Mouse (Mus musculus) hindbrain, embryonic 13.5 days (tissue): Measurements from ENCODE around the gene Dnajb1. TPM values are rescaled to one million over a fixed set of nuclear protein-coding genes. Genes with fewer than 3 reads are reported as not detected.
A peak's percentile ranks its signal among the peaks of the same experiment; 100 is the strongest.

ENCODE experiments used
- ATAC-seq: fragments of 200-750 bp; cut with Nextera tagmentation; 2 replicates; pipeline ENCODE4 v1.8.0; 2017; ENCODE audit warnings: moderate TSS enrichment; ENCODE audit not compliant: low FRiP score
- H3K27ac ChIP-seq: fragments of 300-500 bp; sonication (generic); 2 replicates; pipeline ENCODE4 v1.5.1; 2015; ENCODE audit warnings: inconsistent platforms, mild to moderate bottlenecking, moderate library complexity
- H3K27me3 ChIP-seq: fragments of 300-500 bp; sonication (generic); 2 replicates; pipeline ENCODE4 v1.6.1; 2015; ENCODE audit warnings: mild to moderate bottlenecking, inconsistent platforms
- H3K36me3 ChIP-seq: fragments of 300-500 bp; sonication (generic); 2 replicates; pipeline ENCODE4 v1.6.1; 2015; ENCODE audit warnings: mild to moderate bottlenecking, inconsistent platforms
- H3K4me1 ChIP-seq: fragments of 300-500 bp; sonication (generic); replicated peaks from 2 replicates; pipeline ENCODE4 v1.6.1; 2015; ENCODE audit warnings: inconsistent platforms
- H3K4me2 ChIP-seq: fragments of 300-500 bp; sonication (generic); 2 replicates; pipeline ENCODE4 v1.6.1; 2015; ENCODE audit warnings: inconsistent platforms, mild to moderate bottlenecking, moderate library complexity
- H3K4me3 ChIP-seq: fragments of 300-500 bp; sonication (generic); 2 replicates; pipeline ENCODE4 v1.5.1; 2015; ENCODE audit warnings: mild to moderate bottlenecking, inconsistent platforms
- H3K9ac ChIP-seq: fragments of 300-500 bp; sonication (generic); 2 replicates; pipeline ENCODE4 v1.6.1; 2015; ENCODE audit warnings: mild to moderate bottlenecking, inconsistent platforms
- H3K9me3 ChIP-seq: fragments of 300-500 bp; sonication (generic); 2 replicates; pipeline ENCODE4 v1.6.1; 2016; ENCODE audit warnings: inconsistent platforms
- WGBS: fragments of 180-500 bp; shearing (Covaris S2); methylation state at CpG from one replicate; pipeline ENCODE4 v1.1.7; 2015; 5-methylcytosine and 5-hydroxymethylcytosine counted together
- polyA plus RNA-seq: library from polyadenylated mRNA; unstranded; fragments of >200 nt; fragmentation: Nextera tagmentation; extraction: Ambion mirVana; gene quantifications from 2 replicates; pipeline ENCODE4 v1.2.1, GENCODE M21; 2015

The Dnajb1 gene
- polyA plus RNA-seq, 1 experiment from 2014 or later: 54.1 TPM

DNA sequence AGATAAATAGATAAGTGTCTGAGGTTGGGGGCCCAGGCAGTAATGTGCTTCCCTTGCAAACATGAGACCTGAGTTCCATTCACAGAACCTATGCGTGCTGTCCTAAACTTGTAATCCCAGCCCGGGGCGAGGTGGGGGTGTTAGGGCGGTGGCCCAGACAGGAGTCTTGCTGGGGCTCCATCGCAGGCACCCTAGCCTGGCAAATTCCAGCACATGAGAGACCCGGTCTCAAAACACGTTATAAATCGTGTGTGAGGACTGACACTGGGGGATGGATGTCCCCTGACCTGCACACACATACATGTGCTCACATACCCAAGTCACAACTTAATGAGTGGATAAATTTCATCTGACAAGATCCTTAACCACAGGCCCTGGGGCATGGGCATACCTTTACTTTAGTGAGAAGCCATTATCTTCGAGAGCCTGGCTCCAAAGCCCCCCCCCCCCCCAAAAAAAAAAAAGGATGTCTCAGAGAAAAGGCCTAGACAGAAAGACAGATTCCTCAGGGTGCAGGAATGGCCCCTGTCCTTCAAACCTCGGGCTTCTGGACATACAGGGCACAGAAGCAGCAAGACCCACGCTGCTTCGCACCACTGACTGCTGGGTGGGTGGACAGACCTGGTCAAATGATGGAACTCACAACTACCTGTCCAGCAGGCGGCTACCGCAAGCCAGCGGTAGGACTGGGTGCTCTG is 13.8 kb downstream of the Dnajb1 start:
- no peaks in the 10 kb centered on the region for H3K36me3 ChIP-seq
- peak overlapping the region; percentile 72 for H3K4me2 ChIP-seq
- 0 out of 2 replicates have a peak, but pooled peaks cover 2% of the 10 kb centered on the region for H3K27me3 ChIP-seq
- WGBS: 56% methylated on average over 15 of the region's 15 CpGs
- H3K9ac ChIP-seq: peak overlapping the region; percentile 75
- H3K9me3 ChIP-seq: no peaks in the 10 kb centered on the region
- H3K4me1 ChIP-seq: 0 out of 2 replicates have a peak, but pooled peaks cover 4% of the 10 kb centered on the region
- H3K27ac ChIP-seq: peak overlapping the region; percentile 55; the same call in 1 of the 2 replicates
- H3K4me3 ChIP-seq: peak overlapping the region; percentile 42
- ATAC-seq: peak; percentile 37; the same call in 1 of the 2 replicates

DNA sequence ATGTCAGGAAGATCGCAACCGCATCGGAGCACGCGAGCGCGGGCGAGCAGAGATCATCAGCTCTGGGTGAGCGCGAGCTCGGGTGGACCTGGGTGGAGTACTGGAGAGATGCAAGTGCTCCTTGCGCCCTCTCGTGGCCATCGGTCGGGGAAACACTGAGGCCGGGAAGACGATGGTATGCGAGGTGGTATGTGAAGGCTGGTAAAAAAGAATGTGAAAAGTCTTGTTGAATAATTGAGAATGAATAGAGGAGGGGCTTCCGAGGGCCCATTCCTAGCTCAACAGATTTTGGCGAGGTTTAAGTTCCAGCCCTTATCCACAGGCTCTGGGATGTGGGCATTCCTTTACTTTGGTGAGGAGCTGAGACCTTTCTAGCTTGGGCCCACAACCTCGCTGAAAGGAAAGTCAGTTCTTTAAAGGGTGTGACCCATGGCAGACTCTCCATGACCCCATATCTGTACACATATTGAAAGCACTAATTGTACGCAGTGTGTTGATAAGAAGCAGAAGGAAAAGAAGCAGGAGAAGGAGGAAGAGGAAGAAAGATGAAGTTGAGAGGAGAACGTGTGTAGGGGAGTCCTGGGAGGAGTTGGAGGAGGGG is 14.5 kb downstream of the Dnajb1 start:
- peak; percentile 94 for ATAC-seq
- Histone ChIP-seq H3K9me3 (no peaks in the 10 kb centered on the region), H3K27me3 (0 out of 2 replicates have a peak, but pooled peaks cover 2% of the 10 kb centered on the region), H3K36me3 (no peaks in the 10 kb centered on the region), H3K4me3 (peak overlapping the region; percentile 42), H3K9ac (peak overlapping the region; percentile 75), H3K4me2 (peak overlapping the region; percentile 72), H3K27ac (peak overlapping the region; percentile 55; the same call in 1 of the 2 replicates), H3K4me1 (0 out of 2 replicates have a peak, but pooled peaks cover 4% of the 10 kb centered on the region)
- 10% methylated on average over 23 of the region's 23 CpGs for WGBS

GRCm38 (mm10) chr8:83623549-83623948 is 15.6 kb downstream of the Dnajb1 start:
- Histone ChIP-seq H3K9me3 (no peaks in the 10 kb centered on the region), H3K9ac (no peak overlapping the region), H3K4me3 (no peak overlapping the region), H3K27me3 (0 out of 2 replicates have a peak, but pooled peaks cover 2% of the 10 kb centered on the region), H3K36me3 (no peaks in the 10 kb centered on the region), H3K27ac (no peak overlapping the region), H3K4me1 (0 out of 2 replicates have a peak, but pooled peaks cover 4% of the 10 kb centered on the region), H3K4me2 (no peak overlapping the region)
- ATAC-seq: no peak
- 87% methylated on average over 7 of the region's 7 CpGs for WGBS

DNA sequence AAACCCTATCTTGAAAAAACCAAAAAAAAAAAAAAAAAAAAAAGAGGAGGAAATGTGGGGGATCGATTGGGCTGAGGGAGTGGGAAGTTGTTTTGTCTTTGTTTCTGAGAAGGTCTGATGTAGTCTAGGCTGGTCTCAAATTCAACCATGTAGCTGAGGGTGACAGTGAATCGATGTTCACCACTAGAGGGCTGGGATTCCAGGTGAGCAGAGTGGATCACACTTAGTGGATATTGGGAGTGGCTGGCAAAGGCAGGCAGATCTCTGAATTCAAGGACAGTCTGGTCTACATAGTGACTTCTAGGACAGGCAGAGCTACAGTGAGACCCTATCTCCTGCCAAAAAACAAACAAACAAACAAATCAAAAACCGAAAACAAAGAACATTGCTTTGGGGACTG is 16.7 kb downstream of the Dnajb1 start:
- Histone ChIP-seq H3K36me3 (no peaks in the 10 kb centered on the region), H3K9ac (no peak overlapping the region), H3K27me3 (0 out of 2 replicates have a peak, but pooled peaks cover 2% of the 10 kb centered on the region), H3K27ac (no peak overlapping the region), H3K9me3 (no peaks in the 10 kb centered on the region), H3K4me1 (0 out of 2 replicates have a peak, but pooled peaks cover 4% of the 10 kb centered on the region), H3K4me3 (no peak overlapping the region), H3K4me2 (no peak overlapping the region)
- no peak for ATAC-seq
- WGBS: 46% methylated on average over 3 of the region's 3 CpGs

- Histone ChIP-seq H3K36me3 (no peaks in the 10 kb centered on the region), H3K27me3 (0 out of 2 replicates have a peak, but pooled peaks cover 2% of the 10 kb centered on the region), H3K4me2 (no peak overlapping the region), H3K4me3 (no peak overlapping the region), H3K27ac (no peak overlapping the region), H3K9me3 (no peaks in the 10 kb centered on the region), H3K4me1 (0 out of 2 replicates have a peak, but pooled peaks cover 4% of the 10 kb centered on the region), H3K9ac (no peak overlapping the region)
- ATAC-seq: no peak
- WGBS: 92% methylated on average over 6 of the region's 6 CpGs
Observed at GRCm38 (mm10) chr8:83625676-83626299, 17.8 kb downstream of the Dnajb1 start.

GRCm38 (mm10) chr8:83632083-83632707 is 24.2 kb downstream of the Dnajb1 start:
- Histone ChIP-seq H3K27ac (no peak overlapping the region), H3K27me3 (no peaks in the 10 kb centered on the region), H3K9ac (no peak overlapping the region), H3K9me3 (peaks cover 6% of the 10 kb centered on the region), H3K4me1 (no peaks in the 10 kb centered on the region), H3K4me2 (no peak overlapping the region), H3K36me3 (no peaks in the 10 kb centered on the region), H3K4me3 (no peak overlapping the region)
- WGBS: 91% methylated on average over 7 of the region's 7 CpGs
- ATAC-seq: no peak

DNA sequence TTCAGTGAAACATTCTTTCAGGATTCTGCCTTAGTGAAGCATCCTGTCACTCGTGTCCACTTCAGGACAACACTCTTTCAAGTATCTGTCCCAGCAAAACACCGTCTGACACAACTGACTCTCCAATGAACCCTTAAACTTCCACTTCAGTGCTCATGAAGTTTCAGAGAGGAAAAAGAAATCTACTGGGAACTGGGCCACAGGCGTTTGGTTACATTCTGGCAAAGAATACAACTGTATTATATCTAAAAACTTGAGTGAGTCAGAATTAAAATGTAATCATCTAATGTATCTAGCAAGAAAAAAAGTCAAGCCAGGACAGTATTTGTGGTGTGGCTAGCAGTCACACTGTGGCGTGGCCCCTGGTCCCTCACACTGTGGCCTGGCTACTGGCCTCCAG is 30.9 kb downstream of the Dnajb1 start:
- 79% methylated on average over 4 of the region's 4 CpGs for WGBS
- H3K27me3 ChIP-seq: 0 out of 2 replicates have a peak, but pooled peaks cover 5% of the 10 kb centered on the region
- no peak overlapping the region for H3K4me2 ChIP-seq
- H3K9ac ChIP-seq: no peak overlapping the region
- no peak overlapping the region for H3K4me3 ChIP-seq
- peaks cover 6% of the 10 kb centered on the region for H3K9me3 ChIP-seq
- no peak for ATAC-seq
- H3K36me3 ChIP-seq: no peaks in the 10 kb centered on the region
- no peaks in the 10 kb centered on the region for H3K4me1 ChIP-seq
- no peak overlapping the region for H3K27ac ChIP-seq

GRCm38 (mm10) chr8:83639649-83640048 is 31.7 kb downstream of the Dnajb1 start:
- Histone ChIP-seq H3K27me3 (0 out of 2 replicates have a peak, but pooled peaks cover 5% of the 10 kb centered on the region), H3K36me3 (no peaks in the 10 kb centered on the region), H3K4me3 (no peak overlapping the region), H3K9ac (no peak overlapping the region), H3K27ac (no peak overlapping the region), H3K4me2 (no peak overlapping the region), H3K9me3 (peaks cover 6% of the 10 kb centered on the region), H3K4me1 (no peaks in the 10 kb centered on the region)
- WGBS: 76% methylated on average over 5 of the region's 5 CpGs
- ATAC-seq: no peak

DNA sequence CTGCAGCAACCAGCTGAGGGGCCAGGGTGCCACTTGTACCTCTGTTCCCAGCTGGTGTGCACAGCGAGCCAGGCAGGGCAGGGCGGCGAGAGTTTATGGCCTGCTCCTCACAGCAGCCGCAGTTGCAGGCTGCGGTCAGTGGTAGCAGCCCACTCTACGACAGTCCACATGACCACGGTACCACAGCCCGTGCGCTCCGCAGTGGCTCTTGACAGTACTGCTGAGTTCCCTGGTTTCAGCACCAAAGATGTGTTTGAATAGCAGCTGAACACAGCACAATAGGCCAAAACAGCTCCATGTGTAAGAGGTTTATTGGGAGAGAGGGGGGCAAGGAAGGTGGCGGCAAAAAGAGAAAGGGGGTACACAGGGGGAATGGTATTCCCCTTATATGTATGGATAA is 39.5 kb downstream of the Dnajb1 start:
- Histone ChIP-seq H3K27me3 (peaks cover 8% of the 10 kb centered on the region; the same call in 1 of the 2 replicates), H3K9ac (no peak overlapping the region), H3K4me2 (no peak overlapping the region), H3K4me3 (no peak overlapping the region), H3K9me3 (no peaks in the 10 kb centered on the region), H3K27ac (no peak overlapping the region), H3K36me3 (no peaks in the 10 kb centered on the region), H3K4me1 (peaks cover 5% of the 10 kb centered on the region)
- ATAC-seq: no peak
- WGBS: 93% methylated on average over 11 of the region's 11 CpGs

DNA sequence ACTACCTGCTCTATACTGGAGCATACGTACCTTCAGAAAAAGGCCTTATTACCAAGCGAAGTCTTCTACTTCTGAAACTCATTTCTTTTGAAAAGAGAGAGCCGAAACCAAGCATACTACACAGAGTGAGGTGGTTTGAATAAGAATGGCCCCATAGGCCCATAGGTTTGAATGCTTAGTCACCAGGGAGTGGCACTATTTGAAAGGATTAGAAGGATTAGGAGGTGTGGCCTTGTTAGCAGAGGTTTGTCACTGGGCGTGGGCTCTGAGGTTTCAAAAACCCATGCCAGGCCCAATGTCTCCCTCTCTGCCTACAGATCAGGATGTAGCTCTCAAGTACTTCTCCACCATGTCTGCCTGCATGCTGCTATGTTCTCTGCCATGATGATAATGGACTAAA is 40.0 kb downstream of the Dnajb1 start:
- H3K9me3 ChIP-seq: no peaks in the 10 kb centered on the region
- no peak overlapping the region for H3K4me3 ChIP-seq
- 92% methylated on average over 4 of the region's 4 CpGs for WGBS
- no peaks in the 10 kb centered on the region for H3K36me3 ChIP-seq
- H3K27ac ChIP-seq: no peak overlapping the region
- no peak overlapping the region for H3K9ac ChIP-seq
- H3K4me2 ChIP-seq: no peak overlapping the region
- peaks cover 5% of the 10 kb centered on the region; the same call in 1 of the 2 replicates for H3K27me3 ChIP-seq
- no peak for ATAC-seq
- peaks cover 6% of the 10 kb centered on the region for H3K4me1 ChIP-seq

DNA sequence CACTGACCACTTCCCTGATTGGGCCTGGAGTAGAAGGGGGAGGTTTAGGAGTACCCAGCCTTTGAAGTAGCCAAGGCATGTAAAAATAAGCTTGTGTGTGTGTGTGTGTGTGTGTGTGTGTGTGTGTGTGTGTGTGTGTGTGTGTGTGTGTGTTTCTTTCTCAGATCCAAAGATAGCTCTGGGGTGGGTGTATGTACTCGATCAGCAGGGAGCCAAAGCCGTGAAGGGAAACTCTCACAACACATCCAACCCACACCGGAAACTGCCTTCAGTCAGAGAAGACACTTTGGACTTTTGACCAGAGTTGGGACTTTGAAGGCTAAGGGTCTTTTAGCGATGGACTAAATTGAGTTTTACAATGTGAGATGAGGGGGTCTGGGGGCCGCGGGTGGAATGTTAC is 41.7 kb downstream of the Dnajb1 start:
- Histone ChIP-seq H3K27ac (no peak overlapping the region), H3K9me3 (no peaks in the 10 kb centered on the region), H3K27me3 (peaks cover 3% of the 10 kb centered on the region; the same call in 1 of the 2 replicates), H3K4me1 (peaks cover 18% of the 10 kb centered on the region), H3K36me3 (no peaks in the 10 kb centered on the region), H3K4me2 (no peak overlapping the region), H3K9ac (no peak overlapping the region), H3K4me3 (no peak overlapping the region)
- WGBS: 95% methylated on average over 6 of the region's 6 CpGs
- no peak for ATAC-seq
